Mouse (Mus musculus) bone marrow macrophage, adult 2 months (primary cell): ENCODE data around the gene Trim41.
"Not testable (repeated sequence)": the region's sequence is repeated elsewhere in the genome, so short reads cannot be mapped to it uniquely, and the experiment has no call there.

ENCODE experiments used
- CTCF ChIP-seq: IDR thresholded peaks from 2 replicates; pipeline ENCODE4 v1.5.1; 2012; ENCODE audit warnings: low read depth, mild to moderate bottlenecking, low read length, moderate library complexity
- POLR2A ChIP-seq: IDR thresholded peaks from 2 replicates; pipeline ENCODE4 v1.6.1; 2012; ENCODE audit warnings: mild to moderate bottlenecking, low read depth, low read length, borderline replicate concordance

DNA sequence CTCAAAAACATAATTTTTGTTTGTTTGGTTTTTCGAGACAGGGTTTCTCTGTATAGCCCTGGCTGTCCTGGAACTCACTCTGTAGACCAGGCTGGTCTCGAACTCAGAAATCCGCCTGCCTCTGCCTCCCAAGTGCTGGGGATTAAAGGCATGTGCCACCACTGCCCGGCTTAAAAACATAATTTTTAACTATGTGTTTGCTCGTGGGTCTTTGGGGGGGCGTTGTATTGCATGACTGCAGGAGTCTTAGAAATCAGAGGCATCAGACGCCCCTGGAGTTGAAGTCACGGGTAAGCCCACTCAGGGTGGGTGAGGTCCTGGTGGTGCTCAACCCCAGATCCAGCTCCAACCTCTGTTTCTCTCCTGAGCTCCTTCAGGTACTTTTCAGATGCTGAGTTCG, 25.3 kb downstream of the Trim41 start:
- TF ChIP-seq POLR2A, CTCF: not testable (repeated sequence)
